Mouse (Mus musculus) spleen, adult 10 weeks (tissue): Measurements from ENCODE around the gene B430218F22Rik. TPM values are rescaled to one million over a fixed set of nuclear protein-coding genes. Genes with fewer than 3 reads are reported as not detected.

Experiments used
- polyA plus RNA-seq: library from polyadenylated mRNA; stranded (reverse); fragments of 350-450 nt; fragmentation: Illumina TruSeq; extraction: RNeasy Lipid Tissue Mini Kit (QIAGEN cat#74804); gene quantifications from one replicate; pipeline ENCODE4 v1.2.3, GENCODE M21; 2015; ENCODE audit warnings: low replicate concordance; ENCODE audit not compliant: insufficient read depth

Gene B430218F22Rik
- not detected for polyA plus RNA-seq

GRCm38 (mm10) chr13:118386511-118387447 lies at the start of gene B430218F22Rik, which contains the start of gene Mrps30:
Gene B430218F22Rik (plus strand): TSS chr13:118386630.
Gene Mrps30 (minus strand): TSS chr13:118387252.

Other genes with a start within 250 kb of the B430218F22Rik start
- gene Mrps30, start 622 bp downstream of the B430218F22Rik start, polyA plus RNA-seq, result 22.6 TPM